Mouse (Mus musculus) spleen, adult 2 months (tissue): ENCODE data around the gene Rsph14.

ENCODE experiments used
- CTCF ChIP-seq: fragments of 200-500 bp; IDR thresholded peaks from 2 replicates; pipeline ENCODE4 v1.5.1; 2011; ENCODE audit warnings: mild to moderate bottlenecking, inconsistent platforms; ENCODE audit not compliant: insufficient read depth, insufficient read length, insufficient replicate concordance; ENCODE audit errors: extremely low read depth
- POLR2A ChIP-seq: fragments of 200-500 bp; IDR thresholded peaks from 2 replicates; pipeline ENCODE4 v1.6.1; 2011; ENCODE audit warnings: low read depth, low read length, inconsistent platforms

DNA sequence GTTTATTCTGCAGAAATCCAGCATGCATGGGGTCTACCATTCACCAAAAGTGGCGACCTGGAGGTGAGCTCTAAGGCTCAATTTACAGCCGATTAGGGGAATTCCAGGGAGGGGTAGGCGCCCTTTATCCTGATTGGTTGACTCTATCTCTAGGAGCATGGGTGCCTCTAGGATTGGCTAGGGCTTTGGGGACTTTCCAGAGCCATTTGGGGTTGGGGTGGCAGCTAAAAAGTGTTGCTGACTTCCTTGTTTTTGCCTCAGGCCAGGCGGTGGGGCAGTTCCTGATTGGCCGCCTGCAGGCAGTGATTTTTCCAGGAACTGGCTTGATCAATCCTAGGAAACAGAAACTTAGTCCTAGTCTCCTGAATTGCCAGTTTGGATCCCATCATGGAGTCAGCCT is 113.1 kb downstream of the Rsph14 start:
- TF ChIP-seq POLR2A (no peak), CTCF (no peak)
